Mouse (Mus musculus) MEL (cell line): ENCODE measurements at regions not wholly inside any gene's neighbourhood (a gene's known extent, or its start where the extent isn't known, plus 50 kb on each side); places are given as distances from the start of the nearest gene placed in this dataset.

Source experiments
- DNase-seq: peaks from one replicate; pipeline ENCODE4 v3.0.0; 2011; ENCODE audit warnings: low read depth, low spot score
- H3K27ac ChIP-seq: 2 replicates; pipeline ENCODE4 v1.5.1; 2012; ENCODE audit warnings: low read depth, mild to moderate bottlenecking, control low read depth, low read length, moderate library complexity; ENCODE audit not compliant: control insufficient read depth
- H3K27me3 ChIP-seq, 2 experiments: fragments of 150-350 bp in 1 of 2; sonication (generic) in 1 of 2; 2 replicates each; pipeline ENCODE4 v1.6.1; 2012; ENCODE audit warnings: low read length in 2 of 2, mild to moderate bottlenecking in 2 of 2, improper control_type of control experiment in 1 of 2, moderate library complexity in 1 of 2; ENCODE audit not compliant: insufficient read depth in 2 of 2, control insufficient read depth in 1 of 2
- H3K36me3 ChIP-seq, 2 experiments: 2 replicates each; pipeline ENCODE4 v1.6.1; 2012 to 2014; ENCODE audit warnings: low read length in 2 of 2, improper control_type of control experiment in 1 of 2, inconsistent platforms in 1 of 2, mild to moderate bottlenecking in 1 of 2; ENCODE audit not compliant: insufficient read depth in 2 of 2, control insufficient read depth in 1 of 2
- H3K4me1 ChIP-seq, 2 experiments: fragments of 150-350 bp in 1 of 2; sonication (generic) in 1 of 2; 2 replicates each; pipeline ENCODE4 v1.6.1; 2012; ENCODE audit warnings: low read length in 2 of 2, improper control_type of control experiment in 1 of 2, mild to moderate bottlenecking in 1 of 2; ENCODE audit not compliant: insufficient read depth in 2 of 2, control insufficient read depth in 1 of 2
- H3K4me3 ChIP-seq, 2 experiments: fragments of 150-350 bp in 1 of 2; sonication (generic) in 1 of 2; 2 replicates each; pipeline ENCODE4 v1.5.1; 2012; ENCODE audit warnings: low read depth in 2 of 2, low read length in 2 of 2, mild to moderate bottlenecking in 2 of 2, moderate library complexity in 2 of 2, control low read depth in 1 of 2, improper control_type of control experiment in 1 of 2; ENCODE audit not compliant: control insufficient read depth in 1 of 2, insufficient read depth in 1 of 2
- H3K79me2 ChIP-seq: 2 replicates; pipeline ENCODE4 v1.6.1; 2012; ENCODE audit warnings: mild to moderate bottlenecking, low read length, moderate library complexity; ENCODE audit not compliant: control insufficient read depth, poor library complexity, insufficient read depth
- H3K9ac ChIP-seq: 2 replicates; pipeline ENCODE4 v1.6.1; 2012; ENCODE audit warnings: low read depth, mild to moderate bottlenecking, control low read depth, low read length, moderate library complexity; ENCODE audit not compliant: control insufficient read depth, poor library complexity, severe bottlenecking
- H3K9me3 ChIP-seq: fragments of 150-350 bp; sonication (generic); replicated peaks from 2 replicates; pipeline ENCODE4 v1.6.1; 2012; ENCODE audit warnings: mild to moderate bottlenecking, low read length, improper control_type of control experiment, moderate library complexity; ENCODE audit not compliant: insufficient read depth
- BHLHE40 ChIP-seq: IDR thresholded peaks from 2 replicates; pipeline ENCODE4 v1.6.1; 2012; ENCODE audit warnings: low read depth, mild to moderate bottlenecking, inconsistent platforms, low read length, improper control_type of control experiment, borderline replicate concordance
- CHD1 ChIP-seq: IDR thresholded peaks from 2 replicates; pipeline ENCODE4 v1.6.1; 2012; ENCODE audit warnings: low read depth, mild to moderate bottlenecking, inconsistent platforms, low read length, improper control_type of control experiment
- CHD2 ChIP-seq: IDR thresholded peaks from 2 replicates; pipeline ENCODE4 v1.6.1; 2011; ENCODE audit warnings: low read length, improper control_type of control experiment
- E2F4 ChIP-seq: IDR thresholded peaks from 2 replicates; pipeline ENCODE4 v1.6.1; 2011; ENCODE audit warnings: low read depth, low read length, improper control_type of control experiment, borderline replicate concordance
- EP300 ChIP-seq, 2 experiments: IDR thresholded peaks; 2 replicates each; pipeline ENCODE4 v1.6.1; 2011; ENCODE audit warnings: improper control_type of control experiment in 2 of 2, low read length in 2 of 2, low read depth in 1 of 2, mild to moderate bottlenecking in 1 of 2
- GATA1 ChIP-seq: IDR thresholded peaks from 2 replicates; pipeline ENCODE4 v1.6.1; 2011; ENCODE audit warnings: low read depth, low read length, improper control_type of control experiment
- KAT2A ChIP-seq: conservative IDR thresholded peaks from 2 replicates; pipeline ENCODE4 v1.6.1; 2012; ENCODE audit warnings: low read depth, low read length, improper control_type of control experiment, inconsistent platforms
- MAFK ChIP-seq: IDR thresholded peaks from 2 replicates; pipeline ENCODE4 v1.6.1; 2011; ENCODE audit warnings: low read depth, mild to moderate bottlenecking, low read length, improper control_type of control experiment, borderline replicate concordance
- MAZ ChIP-seq: IDR thresholded peaks from 2 replicates; pipeline ENCODE4 v1.6.1; 2012; ENCODE audit warnings: low read depth, mild to moderate bottlenecking, inconsistent platforms, low read length, improper control_type of control experiment
- MEF2A ChIP-seq: IDR thresholded peaks from 2 replicates; pipeline ENCODE4 v1.6.1; 2014; ENCODE audit warnings: low read depth, mild to moderate bottlenecking, inconsistent platforms, low read length, improper control_type of control experiment; ENCODE audit not compliant: poor library complexity, insufficient replicate concordance, severe bottlenecking; ENCODE audit errors: extremely low read depth
- MXI1 ChIP-seq: IDR thresholded peaks from 2 replicates; pipeline ENCODE4 v1.6.1; 2011; ENCODE audit warnings: mild to moderate bottlenecking, low read depth, low read length, improper control_type of control experiment
- MYC ChIP-seq: IDR thresholded peaks from 2 replicates; pipeline ENCODE4 v1.6.1; 2011; ENCODE audit warnings: low read depth, mild to moderate bottlenecking, low read length, improper control_type of control experiment, moderate library complexity
- NELFE ChIP-seq: IDR thresholded peaks from 2 replicates; pipeline ENCODE4 v1.6.1; 2011; ENCODE audit warnings: low read depth, low read length, improper control_type of control experiment
- NRF1 ChIP-seq: IDR thresholded peaks from 2 replicates; pipeline ENCODE4 v1.6.1; 2014; ENCODE audit warnings: low read depth, mild to moderate bottlenecking, inconsistent platforms, low read length, improper control_type of control experiment, moderate library complexity; ENCODE audit not compliant: poor library complexity, insufficient read depth, severe bottlenecking
- POLR2A ChIP-seq, 2 experiments: IDR thresholded peaks; 2 replicates each; pipeline ENCODE4 v1.6.1; 2011 to 2012; ENCODE audit warnings: low read length in 2 of 2, mild to moderate bottlenecking in 2 of 2, control low read depth in 1 of 2, improper control_type of control experiment in 1 of 2, low read depth in 1 of 2, moderate library complexity in 1 of 2; ENCODE audit not compliant: control insufficient read depth in 1 of 2, insufficient read depth in 1 of 2, poor library complexity in 1 of 2
- POLR2AphosphoS5 ChIP-seq: IDR thresholded peaks from 2 replicates; pipeline ENCODE4 v1.6.1; 2012; ENCODE audit warnings: low read depth, borderline replicate concordance, mild to moderate bottlenecking, inconsistent platforms, low read length, moderate library complexity, mixed read lengths
- RAD21 ChIP-seq: IDR thresholded peaks from 2 replicates; pipeline ENCODE4 v1.6.1; 2011; ENCODE audit warnings: mild to moderate bottlenecking, low read depth, low read length, improper control_type of control experiment
- SIN3A ChIP-seq: IDR thresholded peaks from 2 replicates; pipeline ENCODE4 v1.6.1; 2012; ENCODE audit warnings: low read length, improper control_type of control experiment, inconsistent platforms
- SMC3 ChIP-seq: IDR thresholded peaks from 2 replicates; pipeline ENCODE4 v1.6.1; 2011; ENCODE audit warnings: low read depth, low read length, improper control_type of control experiment
- TAL1 ChIP-seq: IDR thresholded peaks from 2 replicates; pipeline ENCODE4 v1.6.1; 2012; ENCODE audit warnings: mild to moderate bottlenecking, inconsistent platforms, low read length, moderate library complexity, mixed read lengths
- UBTF ChIP-seq: IDR thresholded peaks from 2 replicates; pipeline ENCODE4 v1.6.1; 2012; ENCODE audit warnings: low read depth, mild to moderate bottlenecking, inconsistent platforms, low read length, improper control_type of control experiment, moderate library complexity, borderline replicate concordance; ENCODE audit not compliant: insufficient read depth
- ZKSCAN1 ChIP-seq: IDR thresholded peaks from 2 replicates; pipeline ENCODE4 v1.6.1; 2012; ENCODE audit warnings: low read depth, mild to moderate bottlenecking, inconsistent platforms, low read length, improper control_type of control experiment, moderate library complexity
- ZMIZ1 ChIP-seq: IDR thresholded peaks from 2 replicates; pipeline ENCODE4 v1.6.1; 2012; ENCODE audit warnings: low read depth, mild to moderate bottlenecking, inconsistent platforms, low read length, improper control_type of control experiment, moderate library complexity

DNA sequence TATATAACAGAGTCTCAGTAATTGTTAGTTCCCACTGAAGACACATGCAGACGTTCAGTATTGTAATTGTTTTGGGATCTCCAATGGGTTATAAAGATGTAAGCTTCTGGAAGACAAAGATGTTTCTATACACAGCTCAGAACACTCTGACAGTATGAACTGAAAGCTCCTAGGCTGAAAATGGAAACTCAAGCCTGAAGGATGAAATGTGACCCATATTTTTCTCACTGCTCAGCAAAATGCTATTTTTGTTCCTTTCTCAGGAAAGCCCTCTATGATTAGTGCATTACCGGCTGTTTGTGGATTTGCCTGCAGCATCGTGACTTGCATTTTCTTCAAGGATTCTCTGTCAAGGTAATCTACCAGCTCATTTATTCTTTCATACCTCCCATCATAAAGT lies 295.2 kb downstream of the Ccdc50 start:
- TF ChIP-seq GATA1 = no peak
- no peak for TF ChIP-seq E2F4
- TF ChIP-seq MYC = no peak
- no peak for TF ChIP-seq SIN3A
- TF ChIP-seq UBTF = no peak
- TF ChIP-seq BHLHE40 = no peak
- TF ChIP-seq KAT2A = no peak
- TF ChIP-seq CHD1 = no peak
- TF ChIP-seq POLR2A (IDR thresholded peaks at IDR 0.05; ENCODE audit: control insufficient read depth in 1 of 2, insufficient read depth in 1 of 2, low read depth in 1 of 2, low read length in 2 of 2, poor library complexity in 1 of 2) = no peak
- no peak for TF ChIP-seq NRF1
- no peak for TF ChIP-seq MAZ
- no peak for TF ChIP-seq CHD2
- TF ChIP-seq, all 39 proteins: peak for 0
- Histone ChIP-seq H3K4me3 (no peak overlapping the region), H3K27ac (no peak overlapping the region), H3K36me3 (no peaks in the 10 kb centered on the region), H3K79me2 (no peaks in the 10 kb centered on the region), H3K4me1 (no peaks in the 10 kb centered on the region), H3K9me3 (no peaks in the 10 kb centered on the region), H3K9ac (no peak overlapping the region), H3K27me3 (no peaks in the 10 kb centered on the region)
- no peak for DNase-seq

DNA sequence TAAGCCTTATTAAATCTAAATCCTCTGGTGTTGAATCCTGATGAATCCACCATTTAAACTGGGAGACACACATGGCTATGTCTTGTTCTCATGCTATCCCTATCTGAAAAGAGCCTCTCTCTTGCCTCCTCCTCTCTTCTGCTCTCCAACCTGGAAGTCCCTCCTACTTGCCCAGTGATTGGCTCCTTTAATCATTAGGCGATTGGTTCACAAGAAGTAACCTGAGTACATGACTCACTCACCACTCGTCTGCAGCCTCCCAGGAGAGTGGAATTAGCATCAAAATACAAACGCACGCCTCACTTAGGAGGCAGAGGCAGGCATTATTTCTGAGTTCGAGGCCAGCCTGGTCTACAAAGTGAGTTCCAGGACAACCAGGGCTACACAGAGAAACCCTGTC lies 321.3 kb downstream of the Ccdc50 start:
- no peaks in the 10 kb centered on the region for H3K27me3 ChIP-seq
- H3K9ac ChIP-seq = no peak overlapping the region
- H3K36me3 ChIP-seq = no peaks in the 10 kb centered on the region
- no peak for DNase-seq
- no peaks in the 10 kb centered on the region for H3K79me2 ChIP-seq
- H3K9me3 ChIP-seq = no peaks in the 10 kb centered on the region
- TF ChIP-seq UBTF (no peak), RAD21 (no peak), MXI1 (no peak), MAFK (no peak), BHLHE40 (no peak), POLR2AphosphoS5 (no peak), NRF1 (no peak), SMC3 (no peak), SIN3A (no peak), EP300 (IDR thresholded peaks at IDR 0.05; ENCODE audit: low read depth in 1 of 2, low read length in 2 of 2) (no peak), MEF2A (no peak), NELFE (no peak), TAL1 (no peak), ZKSCAN1 (no peak), ZMIZ1 (no peak)
- no peak overlapping the region for H3K27ac ChIP-seq
- H3K4me3 ChIP-seq = no peak overlapping the region
- no peaks in the 10 kb centered on the region for H3K4me1 ChIP-seq
